Mouse (Mus musculus) T-helper 1 cell (primary cell): ENCODE measurements around the gene Creb3.

Source experiments
- in situ Hi-C: fragments of 300-600 bp; cut with MboI, MseI; formaldehyde crosslinking; loops from one replicate; pipeline ENCODE4 v1.15.1; 2025; ENCODE audit warnings: high pct_unique_total_duplicates

Gene Creb3

DNA sequence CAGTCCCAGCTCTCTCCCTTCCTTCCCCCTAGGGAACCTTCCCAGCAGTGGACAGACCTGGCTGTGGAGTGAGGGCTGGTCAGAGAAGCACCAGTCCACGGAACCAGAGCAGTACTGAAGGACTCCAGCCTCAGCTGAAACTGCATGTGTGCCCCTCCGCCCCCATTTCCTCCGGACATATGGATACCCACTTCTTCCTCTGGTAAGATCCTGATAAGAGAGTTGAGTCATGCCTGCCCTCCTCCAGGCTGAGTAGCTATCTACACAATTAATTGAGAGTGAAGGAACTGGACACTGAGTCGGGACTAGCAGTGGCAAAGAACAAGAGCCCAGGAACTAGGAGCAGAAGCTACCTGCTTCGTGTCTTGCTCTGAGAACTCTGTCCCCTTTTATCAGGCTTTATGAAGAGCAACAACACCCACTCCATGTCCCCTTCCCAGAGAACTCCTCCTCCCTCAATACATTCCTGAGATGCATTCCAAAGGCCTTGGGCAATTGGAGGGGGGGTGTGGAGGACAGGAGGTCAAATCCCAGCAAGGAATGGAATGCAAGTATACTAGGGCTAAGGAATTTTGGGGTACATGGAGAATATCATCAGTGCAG, 4.0 kb upstream of the Creb3 start:
- in situ Hi-C loops: no loop called here

DNA sequence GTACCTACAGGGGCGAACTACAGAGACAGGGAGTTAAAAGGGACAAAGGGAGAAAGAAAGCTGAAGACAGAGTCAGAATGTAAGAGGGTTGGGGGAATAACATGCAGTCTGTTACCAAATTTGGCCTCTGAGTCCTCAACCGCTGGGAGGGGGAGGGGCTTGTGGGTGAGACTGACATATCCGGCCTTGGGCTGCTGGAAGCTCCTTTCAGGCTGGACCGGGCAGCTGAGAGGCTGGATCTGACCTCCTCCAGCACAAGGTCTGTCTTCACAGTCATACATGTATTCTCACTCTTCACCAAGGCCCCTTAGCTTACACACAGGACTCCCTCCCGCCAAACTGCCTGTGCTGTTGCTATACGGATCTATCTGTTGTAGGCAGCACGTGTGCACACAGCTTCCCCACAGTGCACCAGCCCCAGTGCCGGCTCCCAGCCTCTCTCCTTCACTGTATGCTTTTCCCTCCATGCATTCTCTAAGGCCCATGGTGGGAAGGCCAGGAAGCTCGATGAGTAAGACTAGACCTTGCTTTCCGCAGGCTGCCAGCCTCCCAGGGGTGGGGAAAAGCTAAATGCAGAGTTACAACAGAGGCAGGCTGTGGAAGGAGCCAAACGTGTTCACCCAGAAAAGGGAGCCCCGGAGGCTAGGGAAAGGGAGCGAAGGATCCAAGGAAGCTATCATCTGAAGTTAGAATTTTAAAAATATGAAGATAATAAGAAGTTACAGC, 3.3 kb upstream of the Creb3 start:
- in situ Hi-C loops: no loop called here

DNA sequence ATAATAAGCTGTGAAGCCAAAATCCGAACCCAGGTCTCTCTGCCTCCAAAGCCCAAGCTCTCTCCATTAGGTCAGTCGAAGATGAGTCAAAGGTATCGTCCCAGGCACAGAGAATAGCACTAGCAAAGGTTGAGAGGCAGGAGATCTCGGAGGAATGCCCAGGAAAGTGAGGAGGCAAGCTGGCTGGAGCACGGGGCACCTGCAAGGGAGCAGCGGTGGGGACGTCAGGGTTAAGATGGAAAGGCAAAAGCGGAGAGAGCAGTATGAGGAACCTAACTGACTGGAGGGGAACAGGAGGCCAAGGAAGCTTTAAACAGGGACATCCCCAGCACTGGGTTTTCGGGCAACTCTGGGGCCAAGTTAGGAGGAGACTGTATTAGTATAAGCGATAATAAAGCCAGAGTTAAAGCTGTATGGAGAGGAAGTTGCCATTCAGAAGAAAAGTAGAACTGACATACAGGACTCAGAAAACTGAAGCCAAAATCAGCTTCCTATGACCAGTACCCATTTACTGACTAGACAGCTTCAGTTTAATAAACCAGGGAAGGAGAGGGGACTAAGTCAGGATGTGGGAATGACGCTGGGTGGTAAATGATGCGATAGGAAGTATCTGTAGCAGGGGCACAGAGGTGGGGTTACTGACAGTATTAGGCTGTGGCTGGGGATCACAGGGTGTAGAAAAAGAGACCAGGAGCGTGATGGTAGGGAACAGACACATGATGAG, 2.5 kb upstream of the Creb3 start:
- in situ Hi-C loops: loop anchor here (5.0 kb wide), 1 partner anchor 512 kb away; the partner anchor contains the start of gene Fam214b

DNA sequence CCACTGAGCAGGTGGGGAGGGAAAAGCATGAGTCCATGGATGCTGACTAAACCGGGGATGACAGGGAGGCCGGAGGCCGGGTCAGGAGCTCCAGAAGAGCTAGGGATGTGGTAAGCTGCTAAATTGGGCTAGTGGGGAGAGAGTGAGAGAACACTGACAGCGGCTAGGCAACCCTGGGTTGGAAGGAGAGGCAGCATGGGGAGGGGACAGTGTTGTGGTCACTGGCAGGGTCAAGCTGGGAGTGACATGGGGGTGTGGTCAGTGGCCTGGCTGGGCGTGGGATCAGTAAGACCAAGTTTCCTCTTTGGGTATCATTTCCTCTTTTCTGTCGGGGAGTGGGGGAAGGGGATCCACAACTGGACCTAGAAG, 1.9 kb upstream of the Creb3 start:
- in situ Hi-C loops: loop anchor here (5.0 kb wide), 1 partner anchor 513 kb away; the partner anchor contains the start of gene Fam214b

DNA sequence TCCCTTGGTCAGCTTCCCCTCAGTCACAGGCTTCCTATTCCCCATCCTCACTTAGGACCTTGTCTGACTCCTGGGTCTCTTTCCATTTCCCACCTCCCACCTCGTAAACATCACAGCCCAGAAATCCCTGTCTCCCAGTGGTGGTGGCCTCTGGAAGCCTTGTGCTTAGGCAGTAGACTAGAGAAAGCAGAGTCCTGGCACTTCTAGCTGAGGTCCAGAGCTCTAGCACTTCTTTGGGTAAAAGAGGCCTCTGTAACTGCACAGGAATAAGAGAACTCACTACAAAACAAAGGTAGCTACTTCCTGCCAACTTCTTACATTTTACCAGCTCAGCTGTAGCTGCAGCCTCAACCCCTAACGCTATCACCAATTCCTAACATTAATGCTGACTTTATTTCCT, 1.2 kb upstream of the Creb3 start:
- in situ Hi-C loops: loop anchor here (5.0 kb wide), 1 partner anchor 514 kb away; the partner anchor contains the start of gene Fam214b

DNA sequence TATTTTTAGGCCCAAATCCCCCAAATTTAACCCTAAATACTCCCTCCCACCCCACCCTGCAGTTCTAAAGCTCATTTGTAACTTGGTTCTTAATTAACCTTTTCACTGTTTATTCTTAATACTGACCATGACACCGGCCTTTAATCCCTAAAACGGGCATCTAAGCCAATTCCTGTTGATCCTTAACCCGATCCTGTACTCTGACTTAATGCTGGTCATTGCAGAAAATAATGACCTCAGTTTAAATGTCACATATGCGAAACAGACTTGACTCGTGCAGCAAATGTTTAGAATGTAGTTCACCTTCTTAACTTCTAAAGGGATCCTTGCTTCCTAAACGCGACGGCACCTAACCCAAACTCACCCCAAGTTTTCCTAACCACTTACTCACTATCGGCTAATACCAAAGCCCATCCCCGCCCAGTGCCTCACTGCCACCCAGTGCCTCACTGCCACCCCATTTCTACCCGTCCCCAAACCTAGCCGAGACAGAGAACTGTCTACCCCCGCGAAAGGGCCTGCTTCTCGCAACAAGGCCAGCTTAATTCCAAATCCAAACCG, 616 bp upstream of the Creb3 start:
- in situ Hi-C loops: loop anchor here (5.0 kb wide), 1 partner anchor 514 kb away; the partner anchor contains the start of gene Fam214b

DNA sequence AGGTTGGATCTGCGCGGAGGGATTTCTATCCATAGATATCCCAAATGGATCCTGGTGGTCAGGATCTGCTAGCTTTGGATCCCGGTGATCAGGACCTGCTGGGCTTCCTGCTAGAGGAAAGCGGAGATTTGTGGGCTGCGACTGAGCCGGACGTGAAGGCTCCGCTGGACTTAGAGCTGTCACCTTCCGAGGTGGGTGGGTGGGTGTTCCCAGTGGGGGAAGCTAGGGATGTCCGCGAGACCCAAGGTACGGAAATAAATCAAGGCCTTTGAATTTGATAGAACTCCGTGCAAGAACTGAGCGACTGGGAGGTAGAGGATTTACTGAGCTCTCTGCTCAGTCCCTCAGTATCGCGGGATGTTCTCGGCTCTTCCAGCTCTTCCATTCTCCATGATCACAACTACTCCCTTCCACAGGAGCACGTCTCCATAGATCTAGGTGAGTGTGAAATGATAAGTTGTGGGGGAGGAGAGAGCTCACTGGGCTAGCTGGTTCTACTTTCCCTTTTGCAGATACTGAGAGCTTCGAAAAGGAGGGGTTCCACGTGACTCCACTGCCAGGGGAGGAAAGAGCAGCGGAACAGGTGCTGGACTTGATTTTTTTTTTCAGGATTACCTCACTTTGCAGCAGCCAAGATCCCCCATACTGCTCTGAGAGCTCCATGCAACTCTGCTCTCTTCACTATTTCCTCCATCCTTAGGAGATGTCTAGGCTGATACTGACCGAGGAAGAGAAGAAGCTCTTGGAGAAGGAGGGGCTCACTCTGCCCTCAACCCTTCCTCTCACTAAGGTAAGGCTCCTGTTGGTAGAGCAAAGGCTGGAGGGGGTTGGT, 853 bp downstream of the Creb3 start:
- in situ Hi-C loops: loop anchor here (5.0 kb wide), 1 partner anchor 516 kb away; the partner anchor contains the start of gene Fam214b

DNA sequence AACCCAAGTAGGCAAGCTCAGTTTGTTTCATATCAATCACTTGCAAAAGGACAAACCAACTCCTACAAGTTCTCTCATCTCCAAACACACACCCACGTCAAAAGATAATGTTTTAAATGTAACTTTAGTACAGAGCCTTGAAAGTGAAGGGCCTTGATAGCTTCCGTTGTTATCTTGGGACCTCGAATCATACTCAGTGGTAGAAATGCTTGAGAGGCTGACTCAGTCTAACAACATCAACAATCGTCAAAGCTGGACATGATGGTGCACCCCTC, 1.4 kb downstream of the Creb3 start:
- in situ Hi-C loops: loop anchor here (5.0 kb wide), 1 partner anchor 516 kb away; the partner anchor contains the start of gene Fam214b

DNA sequence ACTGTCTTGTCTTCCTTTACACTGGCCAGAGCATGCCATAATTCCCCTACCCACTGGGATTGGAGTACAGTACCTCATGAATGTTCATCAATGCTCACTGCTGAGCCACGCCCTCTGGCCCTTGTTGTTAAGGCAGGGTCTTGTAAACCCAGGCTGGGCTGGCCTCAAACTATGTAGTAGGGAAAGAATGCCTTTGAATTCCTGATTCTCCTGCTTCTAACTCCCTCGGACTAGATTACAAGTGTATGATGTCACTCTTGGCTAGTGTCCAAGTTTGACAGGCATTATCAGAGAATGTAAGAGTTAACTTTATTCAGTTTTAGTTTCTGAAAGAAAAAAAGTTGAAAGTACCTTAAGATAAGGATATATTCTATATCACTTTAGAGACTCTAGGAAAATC, 2.1 kb downstream of the Creb3 start:
- in situ Hi-C loops: loop anchor here (5.0 kb wide), 1 partner anchor 517 kb away; the partner anchor contains the start of gene Fam214b

DNA sequence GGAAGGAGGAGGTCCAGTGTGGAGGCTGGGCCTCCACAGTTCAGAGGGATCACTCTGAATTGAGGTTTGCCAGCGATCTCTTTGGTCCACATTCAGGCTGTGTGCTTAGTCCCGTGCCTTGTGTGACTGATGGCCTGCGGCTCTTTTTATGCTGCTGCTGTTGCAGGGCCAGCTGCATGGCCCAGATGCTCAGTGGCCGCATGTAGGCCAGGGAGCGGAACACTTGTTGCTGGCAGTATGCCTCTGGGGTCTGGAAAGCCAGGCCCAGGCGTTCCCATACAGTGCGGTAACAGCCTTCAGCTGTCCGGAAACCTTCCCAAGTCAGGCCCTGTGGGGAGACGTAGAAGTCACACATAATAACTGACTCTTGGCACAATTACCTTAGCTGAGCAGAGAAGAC, 5.0 kb downstream of the Creb3 start:
- in situ Hi-C loops: no loop called here

DNA sequence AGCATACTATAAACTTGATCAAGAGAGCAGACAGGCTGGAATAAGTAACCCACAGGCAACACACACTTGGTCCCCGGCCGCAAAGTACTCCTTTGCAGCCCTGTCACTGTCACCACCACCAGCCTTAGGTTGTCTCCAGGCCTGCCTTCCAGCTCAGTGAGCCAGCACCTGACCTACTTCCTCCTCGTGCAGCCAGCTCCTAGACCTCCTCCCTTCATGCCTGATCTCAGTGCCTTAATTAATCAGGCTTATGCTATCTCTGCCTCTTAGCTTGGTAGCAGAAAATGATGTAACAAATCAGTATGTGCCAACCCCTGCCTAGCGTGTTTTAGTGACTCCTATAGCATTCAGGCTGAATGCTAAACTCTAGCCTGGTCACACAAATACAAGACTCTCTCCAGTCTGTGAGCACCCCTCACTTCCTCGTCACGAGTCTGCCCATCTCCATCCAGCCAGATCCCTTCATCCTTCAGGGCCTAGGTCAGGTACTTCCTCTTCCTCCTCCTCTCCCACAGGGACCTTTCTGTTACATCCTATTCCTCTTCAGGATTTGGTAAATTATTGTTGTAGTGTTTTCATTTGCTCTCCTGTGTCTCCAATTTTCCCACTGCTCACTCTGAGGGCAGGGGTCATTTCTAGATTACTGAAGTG, 9.4 kb downstream of the Creb3 start:
- in situ Hi-C loops: no loop called here

DNA sequence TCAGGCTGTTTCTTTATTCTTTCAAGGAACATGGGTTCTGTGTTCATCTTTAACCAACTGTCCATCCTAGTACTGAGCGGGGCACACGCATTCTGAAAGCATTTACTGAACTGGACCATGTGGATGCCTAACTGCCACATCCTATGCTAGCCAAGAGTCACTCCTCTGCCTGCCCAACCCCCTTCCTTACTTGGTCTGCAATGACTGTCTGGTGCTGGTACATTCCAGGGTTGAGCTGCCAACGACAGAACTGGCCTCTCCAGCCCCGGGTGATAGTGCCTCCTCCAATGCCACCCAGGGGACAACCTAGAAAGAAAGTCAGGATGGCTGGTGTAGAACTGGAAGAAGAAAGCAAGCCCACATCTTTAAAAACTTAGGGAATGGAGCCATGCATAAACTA, 11.4 kb downstream of the Creb3 start:
- in situ Hi-C loops: no loop called here

DNA sequence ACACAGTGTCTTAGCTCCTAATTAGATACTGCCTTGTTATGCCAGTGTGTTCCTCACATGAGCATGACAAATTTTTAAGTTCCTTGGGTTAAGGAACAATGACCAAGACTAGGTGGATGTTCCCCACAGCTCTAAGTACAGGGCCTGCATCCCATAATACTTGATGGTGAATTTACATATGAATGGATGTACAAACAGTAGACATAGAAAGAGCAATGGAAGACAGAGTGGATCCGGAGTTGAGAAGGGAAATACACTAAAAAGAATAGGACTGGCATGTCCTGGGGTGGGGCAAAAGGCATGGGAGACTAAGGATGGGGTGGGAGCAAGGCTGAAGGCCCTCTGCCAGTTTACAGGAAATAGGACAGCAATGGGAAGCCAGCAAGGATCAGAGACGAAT, 13.2 kb downstream of the Creb3 start:
- in situ Hi-C loops: no loop called here

DNA sequence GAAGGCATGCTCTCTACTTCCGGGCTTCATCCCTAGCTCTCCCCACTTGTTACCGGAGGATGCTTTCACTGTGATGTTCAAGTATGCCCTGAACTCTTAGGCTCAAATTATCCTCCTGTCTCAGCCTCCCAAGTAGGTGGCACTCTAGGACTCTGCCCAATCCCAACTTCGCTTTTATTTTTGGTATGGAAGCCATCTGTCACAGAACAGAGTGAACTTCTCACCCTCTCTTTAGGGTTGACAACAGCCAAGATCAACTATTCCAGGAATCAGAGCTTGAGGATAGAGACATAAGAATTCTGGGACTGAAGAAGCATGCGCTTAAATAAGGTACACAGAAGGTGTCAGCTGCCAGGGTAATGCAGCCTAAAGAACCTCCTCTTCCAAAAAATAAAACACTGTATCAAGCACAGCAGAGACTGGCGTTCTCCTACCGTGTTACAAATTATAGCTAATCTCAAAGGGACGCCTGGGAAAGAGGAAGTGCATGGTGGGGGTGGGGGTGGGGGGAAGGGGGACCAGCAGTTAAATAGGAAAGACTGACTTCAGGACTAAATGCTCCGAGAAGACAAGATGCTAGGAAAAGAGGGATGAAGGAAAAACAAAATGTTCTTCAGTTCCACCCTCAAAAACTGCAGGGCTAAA, 15.2 kb downstream of the Creb3 start:
- in situ Hi-C loops: no loop called here

DNA sequence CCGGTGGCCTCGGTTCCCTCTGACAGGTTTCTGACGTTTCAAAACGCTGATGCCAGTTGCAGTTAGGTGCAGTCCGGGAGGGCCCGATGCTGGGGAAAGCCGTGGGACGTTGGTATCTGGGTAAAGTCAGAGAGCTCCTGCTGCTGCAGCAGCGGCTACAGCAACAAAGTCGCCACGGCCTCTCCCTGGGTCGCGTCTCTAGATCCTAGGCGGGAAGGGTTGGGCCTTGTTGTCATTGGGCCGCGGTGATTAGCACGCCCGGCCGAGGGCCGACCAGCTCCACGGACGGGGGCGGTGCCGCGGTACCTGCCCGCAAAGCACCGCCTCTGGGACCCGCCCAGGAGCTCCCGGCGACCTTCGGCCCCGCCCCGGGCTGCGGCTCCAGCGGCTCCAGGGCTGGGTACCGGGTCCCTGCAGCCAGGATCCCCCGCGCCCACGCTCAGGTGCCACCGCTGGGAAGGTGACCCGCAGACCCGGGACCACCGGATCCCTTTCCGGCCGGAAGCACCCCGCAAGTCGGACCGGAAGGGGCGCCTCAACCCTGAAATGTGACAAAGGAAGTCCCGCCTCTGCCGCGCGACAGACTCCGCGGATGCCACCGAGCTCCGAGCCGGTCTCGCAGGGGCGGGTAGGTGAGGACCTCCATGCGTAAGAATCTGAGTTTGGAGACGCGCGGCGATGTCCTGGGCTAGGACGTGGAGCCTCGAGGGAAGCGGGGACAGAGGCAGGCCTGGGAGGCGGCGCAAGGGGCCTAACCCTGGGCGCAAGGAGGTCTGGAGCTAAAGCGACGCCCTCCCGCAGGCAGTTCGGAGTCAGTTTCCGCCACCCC, 16.5 kb downstream of the Creb3 start, which contains the start of the genes Rgp1 and Gba2:
TSS of gene Rgp1 (plus strand) at position 340 of the 829 bp plus-strand sequence.
TSS of gene Gba2 (minus strand) at position 498 of the 829 bp plus-strand sequence.
- in situ Hi-C loops: no loop called here

DNA sequence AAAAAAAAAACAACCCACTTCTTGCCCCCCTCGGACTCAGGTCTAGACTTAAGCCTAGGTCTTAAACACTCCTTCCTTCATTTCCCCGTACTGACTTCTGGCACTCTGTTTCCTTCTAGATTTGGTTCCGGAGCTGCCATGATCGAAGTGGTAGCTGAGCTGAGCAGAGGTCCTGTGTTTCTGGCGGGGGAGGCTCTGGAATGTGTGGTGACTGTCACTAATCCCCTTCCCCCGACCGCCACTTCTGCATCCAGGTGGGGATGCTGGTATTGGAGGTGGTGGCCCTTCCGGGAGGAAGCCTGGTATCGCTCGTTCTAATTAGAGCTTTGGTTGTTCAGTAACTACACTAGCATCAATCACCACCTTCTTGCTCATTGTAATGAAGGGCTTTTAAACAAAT, 17.1 kb downstream of the Creb3 start:
- in situ Hi-C loops: no loop called here

DNA sequence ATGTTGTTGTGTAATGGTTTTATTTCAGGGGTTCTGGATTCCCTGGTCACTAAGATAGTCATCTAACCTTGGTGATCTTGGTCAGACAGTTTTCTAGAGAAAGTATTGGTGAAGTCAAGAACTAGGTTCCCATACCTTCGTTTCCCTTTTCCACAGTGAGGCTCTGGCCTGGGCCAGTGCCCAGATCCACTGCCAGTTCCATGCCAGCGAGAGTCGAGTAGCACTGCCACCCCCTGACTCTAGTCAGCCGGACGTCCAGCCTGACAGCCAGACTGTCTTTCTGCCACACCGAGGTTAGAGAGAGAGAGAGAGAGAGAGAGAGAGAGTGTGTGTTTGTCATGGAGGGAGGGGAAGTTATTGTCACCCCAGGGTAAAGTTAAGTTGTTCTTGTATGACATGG, 17.6 kb downstream of the Creb3 start:
- in situ Hi-C loops: no loop called here

DNA sequence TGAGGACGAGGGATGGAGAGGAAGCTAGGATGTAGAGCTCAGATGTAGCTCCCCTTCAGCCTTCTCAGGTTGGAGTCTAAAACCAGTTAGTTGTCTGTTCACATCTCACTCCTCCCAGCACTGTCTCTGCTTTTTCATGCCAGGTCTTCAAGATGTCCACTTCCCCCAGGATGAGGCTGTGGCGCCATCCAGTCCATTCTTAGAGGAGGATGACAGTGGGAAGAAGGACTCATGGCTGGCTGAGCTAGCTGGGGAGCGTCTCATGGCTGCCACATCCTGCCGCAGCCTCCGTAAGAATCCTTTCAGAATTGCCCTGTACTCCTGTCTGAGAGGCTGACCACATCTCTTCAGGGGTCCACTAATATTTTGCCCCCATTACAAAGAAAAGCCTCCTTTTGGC, 18.6 kb downstream of the Creb3 start:
- in situ Hi-C loops: no loop called here

DNA sequence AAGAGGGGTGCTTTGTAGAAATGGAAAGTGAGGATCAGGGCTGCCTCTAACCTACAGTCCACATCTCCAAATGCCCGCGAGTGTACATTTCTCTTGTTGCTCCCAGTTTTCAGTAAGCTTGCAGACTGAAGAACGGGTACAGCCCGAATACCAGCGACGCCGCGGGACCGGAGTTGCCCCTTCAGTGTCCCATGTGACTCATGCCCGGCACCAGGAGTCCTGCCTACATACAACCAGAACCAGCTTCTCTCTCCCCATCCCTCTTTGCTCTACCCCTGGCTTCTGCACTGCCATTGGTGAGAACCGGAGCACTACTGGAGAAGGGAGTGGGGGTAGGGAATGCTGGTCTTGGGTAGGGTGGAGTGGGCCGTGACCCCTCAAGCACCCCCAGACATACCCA, 19.2 kb downstream of the Creb3 start:
- in situ Hi-C loops: no loop called here
